Mouse (Mus musculus) CD4-positive naive resting alpha-beta T cell, adult 76 days (primary cell): ENCODE results near the gene Ubap1. TPM values are rescaled to one million over a fixed set of nuclear protein-coding genes. Genes with fewer than 3 reads are reported as not detected.

ENCODE experiments used
- total RNA-seq: library from RNA; stranded (reverse); gene quantifications from one replicate; pipeline ENCODE4 v1.2.4, GENCODE M21; 2023

The Ubap1 gene
- total RNA-seq = 46.1 TPM

GRCm38 (mm10) chr4:41348584-41349198 lies at the start of gene Ubap1:
Gene Ubap1 (plus strand): TSS chr4:41348996.

GRCm38 (mm10) chr4:41314141-41315129 lies 34.4 kb upstream of the Ubap1 start, which contains the start of gene Dcaf12:
Gene Dcaf12 (minus strand): TSS chr4:41314889.

Other genes with a start within 250 kb of the Ubap1 start
- gene Nol6, start 224.5 kb upstream of the Ubap1 start, total RNA-seq = 64.9 TPM
- 62.4 TPM for gene Ube2r2, start 213.3 kb upstream of the Ubap1 start, total RNA-seq
- gene Ubap2, start 73.9 kb upstream of the Ubap1 start, total RNA-seq = 69.5 TPM
- gene Dcaf12, start 34.1 kb upstream of the Ubap1 start, total RNA-seq = 31.7 TPM
- 1.8 TPM for gene Kif24, start 115.9 kb downstream of the Ubap1 start, total RNA-seq
- 5.2 TPM for gene Nudt2, start 116.2 kb downstream of the Ubap1 start, total RNA-seq
- not detected for gene AI464131, start 154.1 kb downstream of the Ubap1 start, total RNA-seq
- not detected for gene 1110017D15Rik, start 168.3 kb downstream of the Ubap1 start, total RNA-seq
- 7.6 TPM for gene Fam219a, start 220.5 kb downstream of the Ubap1 start, total RNA-seq
- not detected for gene Dnaic1, start 220.8 kb downstream of the Ubap1 start, total RNA-seq